Mouse (Mus musculus) fibroblast of lung, adult 2 months (primary cell): ENCODE results near the gene Zfp579.

ENCODE experiments used
- DNase-seq: peaks from one replicate; pipeline ENCODE4 v3.0.0-alpha.2; 2011; ENCODE audit warnings: low read depth

Gene Zfp579

GRCm38 (mm10) chr7:4957361-4957760, 38.6 kb downstream of the Zfp579 start:
- no peak for DNase-seq

GRCm38 (mm10) chr7:4953815-4954445, 42.0 kb downstream of the Zfp579 start:
- no peak for DNase-seq

GRCm38 (mm10) chr7:4950561-4951342, 45.2 kb downstream of the Zfp579 start:
- no peak for DNase-seq

- DNase-seq: no peak
Observed at GRCm38 (mm10) chr7:4948386-4948785, 47.6 kb downstream of the Zfp579 start.

- peak; percentile 51 for DNase-seq
Observed at GRCm38 (mm10) chr7:4947855-4948254, 48.1 kb downstream of the Zfp579 start.

- peak; percentile 95 for DNase-seq
Observed at GRCm38 (mm10) chr7:4943223-4943815, 52.6 kb downstream of the Zfp579 start.

- DNase-seq: no peak
Observed at GRCm38 (mm10) chr7:4942673-4943072, 53.3 kb downstream of the Zfp579 start.

- peak; percentile 47 for DNase-seq
Observed at GRCm38 (mm10) chr7:4940068-4940479, 55.9 kb downstream of the Zfp579 start.

- DNase-seq: no peak
Observed at GRCm38 (mm10) chr7:4938456-4938855, 57.5 kb downstream of the Zfp579 start.

- DNase-seq: no peak
Observed at GRCm38 (mm10) chr7:4937392-4937791, 58.6 kb downstream of the Zfp579 start.

GRCm38 (mm10) chr7:4936832-4937231, 59.1 kb downstream of the Zfp579 start:
- DNase-seq: no peak

- no peak for DNase-seq
Observed at GRCm38 (mm10) chr7:4934160-4934914, 61.6 kb downstream of the Zfp579 start.
